Mouse (Mus musculus): ENCODE data around the gene Tgds. TPM values are rescaled to one million over a fixed set of nuclear protein-coding genes. Genes with fewer than 3 reads are reported as not detected.

Tgds gene
- 35.9 and 37.8 TPM in 2 replicates for polyA plus RNA-seq (2014; fragmentation: Nextera tagmentation; extraction: Ambion mirVana)

DNA sequence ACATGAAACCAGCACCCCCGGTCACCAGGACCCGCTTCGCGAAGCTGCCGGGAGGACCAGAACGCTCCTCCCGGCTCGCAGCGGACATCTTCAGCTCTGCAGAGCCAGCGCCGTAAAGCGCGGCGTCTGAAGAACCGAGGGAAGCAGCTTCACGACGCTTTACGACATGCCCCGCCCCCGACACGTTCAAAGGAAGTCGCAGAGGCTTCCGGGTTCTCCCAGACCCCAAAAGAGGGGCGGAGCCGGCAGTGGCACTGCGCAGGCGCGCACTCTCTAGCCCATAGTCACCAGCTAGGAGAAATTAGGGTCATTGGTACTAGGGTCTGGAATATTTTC is at the start of gene Tgds:
Gene Tgds (minus strand): TSS at position 114 of the 336 bp plus-strand sequence.
- Histone ChIP-seq H3K9ac (ENCODE audit: low read depth, low read length) (peak within 1 kb of the TSS; percentile 90), H3K4me2 (peak within 1 kb of the TSS; percentile 93), H3K9me3 (replicated peaks; ENCODE audit: control insufficient read depth, low read length) (no peaks in the 10 kb centered on the region), H3K27ac (ENCODE audit: low read depth, low read length) (peak within 1 kb of the TSS; percentile 66), H3K4me3 (ENCODE audit: low read depth, low read length) (peak within 1 kb of the TSS; percentile 86), H3K4me1 (ENCODE audit: control insufficient read depth, insufficient read depth, low read length) (peaks cover 14% of the 10 kb centered on the region), H3K27me3 (ENCODE audit: control insufficient read depth, insufficient read depth, low read length) (no peaks in the 10 kb centered on the region), H3K36me3 (ENCODE audit: control insufficient read depth, insufficient read depth, low read length) (0 out of 2 replicates have a peak, but pooled peaks cover 3% of the 10 kb centered on the region)
- peak; percentile 82 for ATAC-seq (replicated peaks; ENCODE audit: insufficient number of reproducible peaks, low FRiP score, low TSS enrichment)
- WGBS (ENCODE audit: insufficient replicate concordance): under 1% methylated on average over 28 of the region's 28 CpGs

DNA sequence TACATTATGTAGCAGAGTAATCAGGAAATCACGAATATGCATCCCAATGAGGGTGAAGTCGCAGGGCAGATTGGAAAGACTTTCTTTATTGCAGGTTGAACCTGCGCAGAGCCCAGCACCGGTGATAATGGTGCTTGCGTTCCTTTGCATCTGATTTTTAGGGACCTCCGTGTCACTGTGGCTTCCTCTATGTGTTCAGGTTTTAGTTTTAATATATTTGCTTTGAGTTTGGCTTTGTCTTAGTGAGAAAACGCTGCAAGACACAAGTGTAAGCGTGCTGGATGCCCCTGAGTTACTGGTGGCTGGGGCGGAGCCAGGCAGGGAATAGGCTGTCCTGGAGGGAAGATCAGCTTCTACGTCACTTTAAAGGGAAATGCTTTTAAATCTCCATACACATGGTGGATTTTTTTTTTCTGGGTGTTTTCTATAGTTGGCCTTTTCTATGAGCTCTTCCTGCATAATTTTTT is 48.2 kb upstream of the Tgds start:
- H3K4me2 ChIP-seq: peak overlapping the region; percentile 82
- H3K27ac ChIP-seq (ENCODE audit: low read depth, low read length): peak overlapping the region; percentile 77
- no peaks in the 10 kb centered on the region for H3K4me1 ChIP-seq (ENCODE audit: control insufficient read depth, insufficient read depth, low read length)
- no peaks in the 10 kb centered on the region for H3K27me3 ChIP-seq (ENCODE audit: control insufficient read depth, insufficient read depth, low read length)
- peak overlapping the region; percentile 61 for H3K4me3 ChIP-seq (ENCODE audit: low read depth, low read length)
- peak overlapping the region; percentile 74; the same call in 1 of the 2 replicates for H3K9ac ChIP-seq (ENCODE audit: low read depth, low read length)
- ATAC-seq (replicated peaks; ENCODE audit: insufficient number of reproducible peaks, low FRiP score, low TSS enrichment): no peak
- H3K36me3 ChIP-seq (ENCODE audit: control insufficient read depth, insufficient read depth, low read length): no peaks in the 10 kb centered on the region
- WGBS (ENCODE audit: insufficient replicate concordance): 5% methylated on average over 10 of the region's 10 CpGs
- no peaks in the 10 kb centered on the region for H3K9me3 ChIP-seq (replicated peaks; ENCODE audit: control insufficient read depth, low read length)

DNA sequence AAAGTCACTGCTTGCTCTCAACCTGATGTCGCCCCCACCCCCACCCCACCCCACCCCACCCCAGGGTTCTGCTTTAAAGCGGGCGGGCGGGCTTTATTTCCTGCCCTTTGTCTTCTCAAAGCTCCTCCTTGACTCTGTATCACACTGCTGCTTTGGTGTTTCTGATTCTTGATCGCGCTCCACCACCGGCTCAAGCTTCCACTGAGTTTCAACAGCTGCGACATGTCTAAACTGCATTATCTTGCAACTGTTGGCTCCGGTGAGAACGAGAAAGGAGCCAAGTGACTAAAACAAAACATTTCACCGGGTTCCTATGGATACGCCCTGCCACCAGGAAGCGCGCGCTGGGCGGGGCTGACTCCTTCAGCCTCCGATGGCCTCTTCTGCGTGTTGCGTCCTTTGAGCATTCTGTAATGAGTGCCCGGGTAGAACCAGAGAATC is 47.6 kb upstream of the Tgds start:
- H3K4me2 ChIP-seq: peak overlapping the region; percentile 82
- no peaks in the 10 kb centered on the region for H3K4me1 ChIP-seq (ENCODE audit: control insufficient read depth, insufficient read depth, low read length)
- no peaks in the 10 kb centered on the region for H3K27me3 ChIP-seq (ENCODE audit: control insufficient read depth, insufficient read depth, low read length)
- H3K36me3 ChIP-seq (ENCODE audit: control insufficient read depth, insufficient read depth, low read length): no peaks in the 10 kb centered on the region
- ATAC-seq (replicated peaks; ENCODE audit: insufficient number of reproducible peaks, low FRiP score, low TSS enrichment): peak; percentile 83
- no peaks in the 10 kb centered on the region for H3K9me3 ChIP-seq (replicated peaks; ENCODE audit: control insufficient read depth, low read length)
- H3K9ac ChIP-seq (ENCODE audit: low read depth, low read length): peak overlapping the region; percentile 74
- WGBS (ENCODE audit: insufficient replicate concordance): under 1% methylated on average over 20 of the region's 20 CpGs
- peak overlapping the region; percentile 77 for H3K27ac ChIP-seq (ENCODE audit: low read depth, low read length)
- H3K4me3 ChIP-seq (ENCODE audit: low read depth, low read length): peak overlapping the region; percentile 61

DNA sequence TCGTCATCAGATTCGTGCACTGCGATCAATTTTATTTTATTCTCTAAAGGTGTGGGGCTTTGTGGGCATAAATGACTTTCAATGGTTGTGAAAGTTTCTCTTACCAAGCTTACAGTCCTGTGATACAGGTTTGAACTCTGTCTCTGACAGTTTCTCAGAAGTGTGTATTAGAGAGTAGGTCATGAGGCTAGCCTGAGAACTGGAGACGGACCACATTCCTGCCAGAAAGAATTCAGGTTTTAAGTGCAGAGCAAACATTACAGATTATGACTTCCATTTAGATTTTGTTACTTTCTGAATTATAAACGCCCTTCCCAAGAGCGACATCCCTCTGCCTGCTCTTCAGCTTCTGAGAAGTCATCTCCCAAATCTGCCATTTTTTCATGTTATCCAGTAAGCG is 47.1 kb upstream of the Tgds start:
- Histone ChIP-seq H3K27me3 (ENCODE audit: control insufficient read depth, insufficient read depth, low read length) (no peaks in the 10 kb centered on the region), H3K9me3 (replicated peaks; ENCODE audit: control insufficient read depth, low read length) (no peaks in the 10 kb centered on the region), H3K9ac (ENCODE audit: low read depth, low read length) (peak overlapping the region; percentile 74), H3K27ac (ENCODE audit: low read depth, low read length) (peak overlapping the region; percentile 77; the same call in 1 of the 2 replicates), H3K36me3 (ENCODE audit: control insufficient read depth, insufficient read depth, low read length) (no peaks in the 10 kb centered on the region), H3K4me1 (ENCODE audit: control insufficient read depth, insufficient read depth, low read length) (no peaks in the 10 kb centered on the region), H3K4me3 (ENCODE audit: low read depth, low read length) (peak overlapping the region; percentile 61), H3K4me2 (peak overlapping the region; percentile 82)
- 32% methylated on average over 7 of the region's 7 CpGs for WGBS (ENCODE audit: insufficient replicate concordance)
- ATAC-seq (replicated peaks; ENCODE audit: insufficient number of reproducible peaks, low FRiP score, low TSS enrichment): peak; percentile 24; the same call in 1 of the 2 replicates

DNA sequence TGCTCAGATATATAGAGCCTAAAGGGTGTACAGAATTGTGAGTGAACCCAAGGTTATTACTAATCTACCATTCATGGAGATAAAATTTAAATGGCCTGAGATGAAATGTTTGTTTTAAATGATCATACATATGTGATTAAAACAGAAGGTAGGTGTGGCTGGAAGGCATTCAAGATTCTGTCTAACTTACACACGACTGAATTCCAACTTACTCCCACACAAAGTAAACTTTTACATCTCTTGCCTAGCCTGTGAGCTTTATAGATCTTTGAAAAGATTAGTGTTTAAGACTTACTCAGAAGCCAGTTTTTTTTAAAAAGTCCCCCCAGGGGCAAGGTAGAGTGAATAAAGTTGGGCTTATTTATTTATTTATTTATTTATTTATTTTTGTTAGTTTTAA is 46.7 kb upstream of the Tgds start:
- no peak overlapping the region for H3K9ac ChIP-seq (ENCODE audit: low read depth, low read length)
- H3K9me3 ChIP-seq (replicated peaks; ENCODE audit: control insufficient read depth, low read length): no peaks in the 10 kb centered on the region
- H3K36me3 ChIP-seq (ENCODE audit: control insufficient read depth, insufficient read depth, low read length): no peaks in the 10 kb centered on the region
- no peak overlapping the region for H3K4me2 ChIP-seq
- no peaks in the 10 kb centered on the region; the same call in 1 of the 2 replicates for H3K4me1 ChIP-seq (ENCODE audit: control insufficient read depth, insufficient read depth, low read length)
- 53% methylated on average over 1 of the region's 1 CpGs for WGBS (ENCODE audit: insufficient replicate concordance)
- ATAC-seq (replicated peaks; ENCODE audit: insufficient number of reproducible peaks, low FRiP score, low TSS enrichment): no peak
- no peak overlapping the region for H3K27ac ChIP-seq (ENCODE audit: low read depth, low read length)
- H3K27me3 ChIP-seq (ENCODE audit: control insufficient read depth, insufficient read depth, low read length): no peaks in the 10 kb centered on the region
- no peak overlapping the region for H3K4me3 ChIP-seq (ENCODE audit: low read depth, low read length)

DNA sequence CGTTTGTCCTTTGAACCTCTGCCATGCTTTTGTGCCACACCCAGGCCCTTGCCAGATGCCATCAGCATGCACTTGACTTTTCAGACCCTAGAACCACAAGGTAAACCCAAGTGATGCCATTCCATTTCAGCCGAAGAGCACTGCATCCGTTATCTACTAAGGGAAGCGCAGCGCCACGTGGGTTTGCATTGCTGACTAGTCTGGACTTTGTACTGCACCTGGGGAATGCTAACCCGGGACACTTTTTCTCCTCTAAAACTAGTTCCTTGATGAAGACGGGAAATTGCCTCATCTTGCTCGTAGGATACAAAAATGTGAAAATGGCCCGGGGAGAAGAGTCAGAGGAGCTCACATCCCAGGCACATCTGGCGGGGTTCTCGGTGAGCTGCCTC is 43.1 kb upstream of the Tgds start:
- Histone ChIP-seq H3K36me3 (ENCODE audit: control insufficient read depth, insufficient read depth, low read length) (no peaks in the 10 kb centered on the region), H3K9ac (ENCODE audit: low read depth, low read length) (no peak overlapping the region), H3K27me3 (ENCODE audit: control insufficient read depth, insufficient read depth, low read length) (no peaks in the 10 kb centered on the region), H3K4me1 (ENCODE audit: control insufficient read depth, insufficient read depth, low read length) (peaks cover 3% of the 10 kb centered on the region; the same call in 1 of the 2 replicates), H3K4me2 (no peak overlapping the region), H3K27ac (ENCODE audit: low read depth, low read length) (no peak overlapping the region), H3K4me3 (ENCODE audit: low read depth, low read length) (no peak overlapping the region), H3K9me3 (replicated peaks; ENCODE audit: control insufficient read depth, low read length) (no peaks in the 10 kb centered on the region)
- no peak for ATAC-seq (replicated peaks; ENCODE audit: insufficient number of reproducible peaks, low FRiP score, low TSS enrichment)
- WGBS (ENCODE audit: insufficient replicate concordance): 76% methylated on average over 12 of the region's 12 CpGs

DNA sequence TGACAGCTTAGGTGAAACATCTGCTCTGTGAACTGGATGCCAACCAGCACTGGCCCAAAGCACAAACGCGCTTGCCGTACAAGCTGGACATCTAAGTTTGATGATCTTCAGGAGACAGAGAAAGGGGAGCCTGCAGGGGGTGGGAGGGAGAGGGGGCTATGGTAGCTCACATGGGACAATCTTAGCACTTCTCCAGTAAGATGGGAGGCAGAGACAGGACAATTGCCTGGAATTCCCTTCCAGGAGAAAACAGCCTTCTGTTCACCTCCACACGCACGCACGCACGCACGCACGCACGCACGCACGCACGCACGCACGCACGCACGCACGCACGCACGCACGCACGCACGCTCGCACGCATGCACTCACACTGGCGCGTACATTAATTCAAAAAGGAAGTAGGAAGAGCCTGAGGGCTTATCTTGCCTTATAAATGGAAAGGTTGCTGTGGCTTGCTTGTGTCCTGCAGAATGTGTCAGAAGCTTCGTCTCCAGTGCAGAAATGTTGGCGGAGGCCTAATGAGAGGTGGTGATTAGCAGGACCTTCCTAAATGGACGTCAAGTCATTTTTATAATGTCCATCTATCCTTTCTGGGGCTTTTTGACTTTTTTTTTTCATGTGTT is 42.6 kb upstream of the Tgds start:
- H3K4me3 ChIP-seq (ENCODE audit: low read depth, low read length): no peak overlapping the region
- peaks cover 3% of the 10 kb centered on the region; the same call in 1 of the 2 replicates for H3K4me1 ChIP-seq (ENCODE audit: control insufficient read depth, insufficient read depth, low read length)
- no peak overlapping the region for H3K27ac ChIP-seq (ENCODE audit: low read depth, low read length)
- ATAC-seq (replicated peaks; ENCODE audit: insufficient number of reproducible peaks, low FRiP score, low TSS enrichment): no peak
- 76% methylated on average over 30 of the region's 30 CpGs for WGBS (ENCODE audit: insufficient replicate concordance)
- no peaks in the 10 kb centered on the region for H3K27me3 ChIP-seq (ENCODE audit: control insufficient read depth, insufficient read depth, low read length)
- no peak overlapping the region for H3K9ac ChIP-seq (ENCODE audit: low read depth, low read length)
- no peaks in the 10 kb centered on the region for H3K36me3 ChIP-seq (ENCODE audit: control insufficient read depth, insufficient read depth, low read length)
- no peaks in the 10 kb centered on the region for H3K9me3 ChIP-seq (replicated peaks; ENCODE audit: control insufficient read depth, low read length)
- H3K4me2 ChIP-seq: no peak overlapping the region

DNA sequence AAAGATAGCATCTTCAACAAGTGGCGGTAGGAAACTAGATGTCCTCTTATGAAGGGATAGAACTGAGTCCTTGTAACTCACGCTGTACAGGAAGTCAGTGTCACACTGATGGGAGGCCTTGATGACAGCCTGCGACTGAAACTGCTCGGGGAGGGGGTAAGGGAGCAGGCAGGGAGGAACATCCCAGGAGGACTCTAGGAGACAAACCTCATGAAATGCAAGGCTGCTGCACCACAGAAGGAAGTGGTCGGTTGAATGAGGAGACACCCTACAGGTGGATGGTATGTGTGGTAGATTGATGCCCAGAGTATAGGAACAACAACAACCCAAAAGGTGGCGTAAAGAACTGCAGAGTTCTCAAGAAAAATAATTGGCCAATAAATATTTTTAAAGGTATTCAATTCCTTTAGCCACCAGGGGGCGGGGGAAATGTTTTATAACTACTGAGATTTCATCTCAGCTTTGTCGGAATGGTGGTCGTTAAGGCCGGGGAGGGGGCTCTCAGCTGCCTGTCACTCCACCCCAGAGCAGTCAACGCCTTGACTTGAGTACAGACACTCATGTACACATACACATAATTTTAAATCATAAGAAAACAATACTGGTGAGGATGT is 41.1 kb upstream of the Tgds start:
- Histone ChIP-seq H3K4me2 (no peak overlapping the region), H3K4me3 (ENCODE audit: low read depth, low read length) (no peak overlapping the region), H3K9me3 (replicated peaks; ENCODE audit: control insufficient read depth, low read length) (no peaks in the 10 kb centered on the region), H3K27ac (ENCODE audit: low read depth, low read length) (no peak overlapping the region), H3K27me3 (ENCODE audit: control insufficient read depth, insufficient read depth, low read length) (no peaks in the 10 kb centered on the region), H3K4me1 (ENCODE audit: control insufficient read depth, insufficient read depth, low read length) (peaks cover 3% of the 10 kb centered on the region; the same call in 1 of the 2 replicates), H3K36me3 (ENCODE audit: control insufficient read depth, insufficient read depth, low read length) (no peaks in the 10 kb centered on the region), H3K9ac (ENCODE audit: low read depth, low read length) (no peak overlapping the region)
- ATAC-seq (replicated peaks; ENCODE audit: insufficient number of reproducible peaks, low FRiP score, low TSS enrichment): no peak
- 61% methylated on average over 11 of the region's 11 CpGs for WGBS (ENCODE audit: insufficient replicate concordance)

Data from heart, embryonic 11.5 days (tissue).